Mouse (Mus musculus) lung, embryonic 16.5 days (tissue): Measurements from ENCODE around the gene Ofcc1. TPM values are rescaled to one million over a fixed set of nuclear protein-coding genes. Genes with fewer than 3 reads are reported as not detected.

Experiments used
- ATAC-seq: fragments of 200-750 bp; cut with Nextera tagmentation; 2 replicates; pipeline ENCODE4 v1.8.0; 2017; ENCODE audit warnings: low read depth, mild to moderate bottlenecking, moderate library complexity
- H3K27ac ChIP-seq: fragments of 300-500 bp; sonication (generic); 2 replicates; pipeline ENCODE4 v1.5.1; 2014; ENCODE audit warnings: mild to moderate bottlenecking, control low read depth, low read length
- H3K27me3 ChIP-seq: fragments of 300-500 bp; sonication (generic); 2 replicates; pipeline ENCODE4 v1.6.1; 2014; ENCODE audit warnings: low read depth, low read length, mixed read lengths; ENCODE audit not compliant: control insufficient read depth, insufficient read depth
- H3K36me3 ChIP-seq: fragments of 300-500 bp; sonication (generic); 2 replicates; pipeline ENCODE4 v1.6.1; 2014; ENCODE audit warnings: low read length; ENCODE audit not compliant: control insufficient read depth, insufficient read depth
- H3K4me1 ChIP-seq: fragments of 300-500 bp; sonication (generic); replicated peaks from 2 replicates; pipeline ENCODE4 v1.6.1; 2014; ENCODE audit warnings: low read length, mixed read lengths; ENCODE audit not compliant: control insufficient read depth, insufficient read depth
- H3K4me2 ChIP-seq: fragments of 300-500 bp; sonication (generic); 2 replicates; pipeline ENCODE4 v1.6.1; 2014; ENCODE audit warnings: low read depth, low read length, control low read depth
- H3K4me3 ChIP-seq: fragments of 300-500 bp; sonication (generic); 2 replicates; pipeline ENCODE4 v1.5.1; 2014; ENCODE audit warnings: mild to moderate bottlenecking, low read length, control low read depth
- H3K9ac ChIP-seq: fragments of 300-500 bp; sonication (generic); 2 replicates; pipeline ENCODE4 v1.6.1; 2014; ENCODE audit warnings: low read length, control low read depth
- H3K9me3 ChIP-seq: fragments of 300-500 bp; sonication (generic); 2 replicates; pipeline ENCODE4 v1.6.1; 2016; ENCODE audit warnings: low read length; ENCODE audit not compliant: control insufficient read depth
- WGBS: fragments of 180-500 bp; shearing (Covaris S2); extraction: QIAGEN DNeasy Blood & Tissue Kit; methylation state at CpG from one replicate; pipeline ENCODE4 v1.1.7; 2014; 5-methylcytosine and 5-hydroxymethylcytosine counted together
- polyA plus RNA-seq: library from polyadenylated mRNA; unstranded; fragments of >200 nt; fragmentation: Nextera tagmentation; extraction: Ambion mirVana; gene quantifications from 2 replicates; pipeline ENCODE4 v1.2.1, GENCODE M21; 2015

Ofcc1 gene
- polyA plus RNA-seq, 1 experiment from 2014 or later = not detected

GRCm38 (mm10) chr13:40155466-40155865 lies 205.8 kb downstream of the Ofcc1 start:
- Histone ChIP-seq H3K4me3 (no peak overlapping the region), H3K27me3 (no peaks in the 10 kb centered on the region), H3K27ac (no peak overlapping the region), H3K9me3 (0 out of 2 replicates have a peak, but pooled peaks cover 2% of the 10 kb centered on the region), H3K9ac (no peak overlapping the region), H3K36me3 (no peaks in the 10 kb centered on the region), H3K4me2 (no peak overlapping the region), H3K4me1 (no peaks in the 10 kb centered on the region)
- no peak for ATAC-seq
- WGBS = 62% methylated on average over 3 of the region's 3 CpGs

GRCm38 (mm10) chr13:40139906-40140305 lies 221.3 kb downstream of the Ofcc1 start:
- Histone ChIP-seq H3K4me3 (no peak overlapping the region), H3K4me1 (no peaks in the 10 kb centered on the region), H3K4me2 (no peak overlapping the region), H3K9me3 (no peaks in the 10 kb centered on the region), H3K27me3 (no peaks in the 10 kb centered on the region), H3K27ac (no peak overlapping the region), H3K36me3 (no peaks in the 10 kb centered on the region), H3K9ac (no peak overlapping the region)
- no peak for ATAC-seq
- WGBS = 61% methylated on average over 4 of the region's 4 CpGs

GRCm38 (mm10) chr13:40136096-40136495 lies 225.2 kb downstream of the Ofcc1 start:
- 49% methylated on average over 3 of the region's 3 CpGs for WGBS
- Histone ChIP-seq H3K4me3 (no peak overlapping the region), H3K36me3 (no peaks in the 10 kb centered on the region), H3K4me1 (no peaks in the 10 kb centered on the region), H3K27ac (no peak overlapping the region), H3K27me3 (no peaks in the 10 kb centered on the region), H3K4me2 (no peak overlapping the region), H3K9ac (no peak overlapping the region), H3K9me3 (no peaks in the 10 kb centered on the region)
- ATAC-seq = no peak

GRCm38 (mm10) chr13:40135670-40136069 lies 225.6 kb downstream of the Ofcc1 start:
- ATAC-seq = no peak
- H3K27ac ChIP-seq = no peak overlapping the region
- 33% methylated on average over 12 of the region's 12 CpGs for WGBS
- H3K36me3 ChIP-seq = no peaks in the 10 kb centered on the region
- no peaks in the 10 kb centered on the region for H3K9me3 ChIP-seq
- no peak overlapping the region for H3K4me3 ChIP-seq
- no peaks in the 10 kb centered on the region for H3K27me3 ChIP-seq
- H3K4me1 ChIP-seq = no peaks in the 10 kb centered on the region
- H3K4me2 ChIP-seq = no peak overlapping the region
- no peak overlapping the region for H3K9ac ChIP-seq

GRCm38 (mm10) chr13:40123868-40124267 lies 237.4 kb downstream of the Ofcc1 start:
- no peaks in the 10 kb centered on the region for H3K9me3 ChIP-seq
- H3K27me3 ChIP-seq = no peaks in the 10 kb centered on the region
- 71% methylated on average over 2 of the region's 2 CpGs for WGBS
- no peak overlapping the region for H3K9ac ChIP-seq
- no peaks in the 10 kb centered on the region for H3K4me1 ChIP-seq
- no peak overlapping the region for H3K4me2 ChIP-seq
- H3K4me3 ChIP-seq = no peak overlapping the region
- no peaks in the 10 kb centered on the region for H3K36me3 ChIP-seq
- ATAC-seq = no peak
- H3K27ac ChIP-seq = no peak overlapping the region

- Histone ChIP-seq H3K27ac (no peak overlapping the region), H3K9ac (no peak overlapping the region), H3K4me1 (no peaks in the 10 kb centered on the region), H3K36me3 (no peaks in the 10 kb centered on the region), H3K4me2 (no peak overlapping the region), H3K9me3 (no peaks in the 10 kb centered on the region), H3K4me3 (no peak overlapping the region), H3K27me3 (no peaks in the 10 kb centered on the region)
- 34% methylated on average over 2 of the region's 2 CpGs for WGBS
- ATAC-seq = no peak
These were observed 248.9 kb downstream of the Ofcc1 start for GRCm38 (mm10) chr13:40112336-40112735.

GRCm38 (mm10) chr13:40076236-40076635 lies 285.0 kb downstream of the Ofcc1 start:
- no peaks in the 10 kb centered on the region for H3K36me3 ChIP-seq
- H3K27me3 ChIP-seq = no peaks in the 10 kb centered on the region
- H3K4me2 ChIP-seq = no peak overlapping the region
- ATAC-seq = no peak
- no peaks in the 10 kb centered on the region for H3K4me1 ChIP-seq
- no peak overlapping the region for H3K9ac ChIP-seq
- no peaks in the 10 kb centered on the region for H3K9me3 ChIP-seq
- H3K4me3 ChIP-seq = no peak overlapping the region
- no peak overlapping the region for H3K27ac ChIP-seq
- 86% methylated on average over 4 of the region's 4 CpGs for WGBS

GRCm38 (mm10) chr13:40074850-40075416 lies 286.3 kb downstream of the Ofcc1 start:
- Histone ChIP-seq H3K4me2 (no peak overlapping the region), H3K4me3 (no peak overlapping the region), H3K36me3 (no peaks in the 10 kb centered on the region), H3K9ac (no peak overlapping the region), H3K9me3 (no peaks in the 10 kb centered on the region), H3K4me1 (no peaks in the 10 kb centered on the region), H3K27me3 (no peaks in the 10 kb centered on the region), H3K27ac (no peak overlapping the region)
- no peak for ATAC-seq
- WGBS = 40% methylated on average over 3 of the region's 3 CpGs

GRCm38 (mm10) chr13:40070004-40070403 lies 291.2 kb downstream of the Ofcc1 start:
- Histone ChIP-seq H3K27me3 (no peaks in the 10 kb centered on the region), H3K4me3 (no peak overlapping the region), H3K36me3 (no peaks in the 10 kb centered on the region), H3K9ac (no peak overlapping the region), H3K4me2 (no peak overlapping the region), H3K4me1 (no peaks in the 10 kb centered on the region), H3K9me3 (no peaks in the 10 kb centered on the region), H3K27ac (no peak overlapping the region)
- WGBS = 69% methylated on average over 1 of the region's 1 CpGs
- no peak for ATAC-seq

- no peak overlapping the region for H3K9ac ChIP-seq
These were observed 300.0 kb downstream of the Ofcc1 start for GRCm38 (mm10) chr13:40061281-40061680.

More at GRCm38 (mm10) chr13:40061281-40061680, 300.0 kb downstream of the Ofcc1 start:
- no peaks in the 10 kb centered on the region for H3K4me1 ChIP-seq
- H3K4me2 ChIP-seq = no peak overlapping the region
- no peak overlapping the region for H3K4me3 ChIP-seq
- ATAC-seq = no peak
- 87% methylated on average over 5 of the region's 5 CpGs for WGBS
- H3K9me3 ChIP-seq = no peaks in the 10 kb centered on the region
- no peaks in the 10 kb centered on the region for H3K36me3 ChIP-seq
- no peaks in the 10 kb centered on the region for H3K27me3 ChIP-seq
- H3K27ac ChIP-seq = no peak overlapping the region
